Mouse (Mus musculus): ENCODE results near the gene Fbxo48. TPM values are rescaled to one million over a fixed set of nuclear protein-coding genes. Genes with fewer than 3 reads are reported as not detected.

The Fbxo48 gene
- total and polyA plus RNA-seq, 3 experiments = 6.5 to 10.3 (median 7.0) TPM

- peak overlapping the region; percentile 23 for H3K9ac ChIP-seq (ENCODE audit: insufficient read depth, low read depth)
- H3K79me2 ChIP-seq (replicated peaks; ENCODE audit: control insufficient read depth, extremely low read depth, insufficient read depth, poor library complexity, severe bottlenecking) = peaks cover 16% of the 10 kb centered on the region
- peak overlapping the region; percentile 92 for H3K27ac ChIP-seq (ENCODE audit: insufficient read depth, low read depth)
- peak; percentile 90 for DNase-seq (ENCODE audit: extremely low read depth)
- peak overlapping the region; percentile 39 for H3K4me2 ChIP-seq (ENCODE audit: insufficient read depth, low read depth, poor library complexity, severe bottlenecking)
- H3K4me3 ChIP-seq (replicated peaks in 1 of 3; ENCODE audit: low read depth in 2 of 3, low read length in 2 of 3, poor library complexity in 1 of 3) = no peak overlapping the region
- peak; percentile 4; the same call in 1 of the 2 replicates for TF ChIP-seq POLR2AphosphoS2 (IDR thresholded peaks at IDR 0.05; ENCODE audit: low read depth, low read length)
- peak; percentile 30; the same call in 1 of the 2 replicates for TF ChIP-seq TBP (conservative IDR thresholded peaks at IDR 0.05; ENCODE audit: low read depth, low read length)
- TF ChIP-seq ZKSCAN1 (IDR thresholded peaks at IDR 0.05; ENCODE audit: borderline replicate concordance, low read depth, low read length) = no peak
- TF ChIP-seq GABPA (IDR thresholded peaks at IDR 0.05; ENCODE audit: insufficient replicate concordance, low read depth, low read length) = no peak
- no peak for TF ChIP-seq ZC3H11A (IDR thresholded peaks at IDR 0.05; ENCODE audit: low read depth, low read length)
- TF ChIP-seq USF1 (IDR thresholded peaks at IDR 0.05; ENCODE audit: low read depth, low read length) = no peak
- TF ChIP-seq ZNF384 (IDR thresholded peaks at IDR 0.05; ENCODE audit: low read depth, low read length) = no peak
- TF ChIP-seq MEF2A (IDR thresholded peaks at IDR 0.05; ENCODE audit: borderline replicate concordance, low read depth, low read length) = peak; percentile 94
- no peak; the same call in 1 of the 2 replicates for TF ChIP-seq MXI1 (IDR thresholded peaks at IDR 0.05; ENCODE audit: low read depth, low read length)
- TF ChIP-seq JUND (conservative IDR thresholded peaks at IDR 0.05; ENCODE audit: low read depth, low read length) = peak; percentile 84
- no peak for TF ChIP-seq NRF1 (IDR thresholded peaks at IDR 0.05; ENCODE audit: low read depth, low read length)
- no peak for TF ChIP-seq RAD21 (IDR thresholded peaks at IDR 0.05; ENCODE audit: low read depth, low read length)
- peak; percentile 89 for TF ChIP-seq ETS1 (conservative IDR thresholded peaks at IDR 0.05; ENCODE audit: low read depth, low read length)
- no peak for TF ChIP-seq NELFE (IDR thresholded peaks at IDR 0.05; ENCODE audit: low read depth, low read length)
- TF ChIP-seq EP300 (IDR thresholded peaks at IDR 0.05; ENCODE audit: low read length) = peak; percentile 95
- peak; percentile 82 for TF ChIP-seq BHLHE40 (IDR thresholded peaks at IDR 0.05; ENCODE audit: low read depth, low read length)
- TF ChIP-seq CTCF (conservative IDR thresholded peaks at IDR 0.05 in 1 of 2, IDR thresholded peaks at IDR 0.05 in 1 of 2; ENCODE audit: low read depth in 2 of 2, low read length in 2 of 2) = no peak
- no peak for TF ChIP-seq HCFC1 (IDR thresholded peaks at IDR 0.05; ENCODE audit: low read depth, low read length)
- peak; percentile 79 for TF ChIP-seq IRF4 (IDR thresholded peaks at IDR 0.05; ENCODE audit: low read depth, low read length)
- no peak for TF ChIP-seq E2F4 (IDR thresholded peaks at IDR 0.05; ENCODE audit: insufficient replicate concordance, low read depth, low read length)
- peak; percentile 60 for TF ChIP-seq ELF1 (IDR thresholded peaks at IDR 0.05; ENCODE audit: low read depth, low read length)
- peak; percentile 45; the same call in 1 of the 2 replicates for TF ChIP-seq SIN3A (IDR thresholded peaks at IDR 0.05; ENCODE audit: low read length)
- no peak for TF ChIP-seq MAZ (IDR thresholded peaks at IDR 0.05; ENCODE audit: low read depth, low read length)
- no peak for TF ChIP-seq KAT2A (IDR thresholded peaks at IDR 0.05; ENCODE audit: insufficient replicate concordance, low read length)
- peak; percentile 46; the same call in 1 of the 2 replicates for TF ChIP-seq POLR2A (IDR thresholded peaks at IDR 0.05; ENCODE audit: low read depth, low read length)
- peak; percentile 55; the same call in 1 of the 2 replicates for TF ChIP-seq RCOR1 (conservative IDR thresholded peaks at IDR 0.05; ENCODE audit: low read depth, low read length)
- no peak for TF ChIP-seq MAFK (IDR thresholded peaks at IDR 0.05; ENCODE audit: insufficient replicate concordance, low read length)
- no peak for TF ChIP-seq UBTF (IDR thresholded peaks at IDR 0.05; ENCODE audit: low read depth, low read length)
- peak; percentile 97 for TF ChIP-seq MYC (IDR thresholded peaks at IDR 0.05; ENCODE audit: low read depth, low read length)
- TF ChIP-seq ZMIZ1 (IDR thresholded peaks at IDR 0.05; ENCODE audit: low read depth, low read length) = no peak; the same call in 1 of the 2 replicates
- TF ChIP-seq CHD1 (IDR thresholded peaks at IDR 0.05; ENCODE audit: low read depth, low read length) = no peak
- no peak for TF ChIP-seq PAX5 (IDR thresholded peaks at IDR 0.05; ENCODE audit: low read length)
- peak; percentile 69 for TF ChIP-seq CHD2 (IDR thresholded peaks at IDR 0.05; ENCODE audit: low read length)
- TF ChIP-seq USF2 (conservative IDR thresholded peaks at IDR 0.05; ENCODE audit: low read depth, low read length) = no peak
- TF ChIP-seq SMC3 (IDR thresholded peaks at IDR 0.05; ENCODE audit: low read depth, low read length) = no peak; the same call in 1 of the 2 replicates
- peak; percentile 57 for TF ChIP-seq TCF12 (IDR thresholded peaks at IDR 0.05; ENCODE audit: low read depth, low read length)
- peak; percentile 95 for TF ChIP-seq MAX (IDR thresholded peaks at IDR 0.05; ENCODE audit: low read length)
- TF ChIP-seq JUN (IDR thresholded peaks at IDR 0.05; ENCODE audit: insufficient read depth, low read depth, low read length) = peak; percentile 73
- H3K4me1 ChIP-seq (ENCODE audit: control insufficient read depth in 1 of 2, insufficient read depth in 2 of 2) = peaks cover 23 to 62% of the 10 kb centered on the region in 2 experiments
- H3K9me3 ChIP-seq (replicated peaks; ENCODE audit: low read length) = no peaks in the 10 kb centered on the region
- H3K27me3 ChIP-seq (replicated peaks) = no peaks in the 10 kb centered on the region
- dilution Hi-C loops (cut with MboI; ENCODE audit: extremely low pct_ligation_motif_present, extremely low pct_unique_long_range_greater_than_20kb, low sequenced_read_pairs) (no loop called here), in situ Hi-C loops (cut with MboI; ENCODE audit: low pct_ligation_motif_present, low pct_unique_long_range_greater_than_20kb, low sequenced_read_pairs) (no loop called here)
- H3K36me3 ChIP-seq (replicated peaks in 1 of 2; ENCODE audit: control insufficient read depth in 1 of 2, insufficient read depth in 1 of 2, low read length in 1 of 2) = peaks cover 80 to 97% of the 10 kb centered on the region in 2 experiments
These were observed 26.4 kb downstream of the Fbxo48 start for GRCm38 (mm10) chr11:16977611-16978010.
